Mouse (Mus musculus) embryonic facial prominence, embryonic 13.5 days (tissue): Measurements from ENCODE around the gene F7. TPM values are rescaled to one million over a fixed set of nuclear protein-coding genes. Genes with fewer than 3 reads are reported as not detected.

Experiments used
- ATAC-seq: fragments of 200-750 bp; cut with Nextera tagmentation; 2 replicates; pipeline ENCODE4 v1.8.0; 2017; ENCODE audit warnings: low read depth; ENCODE audit not compliant: insufficient number of reproducible peaks, insufficient read depth, low FRiP score, low TSS enrichment
- H3K27ac ChIP-seq: fragments of 300-500 bp; sonication (generic); 2 replicates; pipeline ENCODE4 v1.5.1; 2015; ENCODE audit warnings: moderate library complexity, mild to moderate bottlenecking, inconsistent platforms
- H3K27me3 ChIP-seq: fragments of 300-500 bp; sonication (generic); 2 replicates; pipeline ENCODE4 v1.6.1; 2015; ENCODE audit warnings: mild to moderate bottlenecking, inconsistent platforms
- H3K36me3 ChIP-seq: fragments of 300-500 bp; sonication (generic); 2 replicates; pipeline ENCODE4 v1.6.1; 2015; ENCODE audit warnings: mild to moderate bottlenecking, inconsistent platforms
- H3K4me1 ChIP-seq: fragments of 300-500 bp; sonication (generic); 2 replicates; pipeline ENCODE4 v1.6.1; 2015; ENCODE audit warnings: inconsistent platforms
- H3K4me2 ChIP-seq: fragments of 300-500 bp; sonication (generic); 2 replicates; pipeline ENCODE4 v1.6.1; 2015; ENCODE audit warnings: moderate library complexity, mild to moderate bottlenecking, inconsistent platforms
- H3K4me3 ChIP-seq: fragments of 300-500 bp; sonication (generic); 2 replicates; pipeline ENCODE4 v1.5.1; 2015; ENCODE audit warnings: mild to moderate bottlenecking, inconsistent platforms
- H3K9ac ChIP-seq: fragments of 300-500 bp; sonication (generic); 2 replicates; pipeline ENCODE4 v1.6.1; 2015; ENCODE audit warnings: mild to moderate bottlenecking, inconsistent platforms
- H3K9me3 ChIP-seq: fragments of 300-500 bp; sonication (generic); 2 replicates; pipeline ENCODE4 v1.6.1; 2016; ENCODE audit warnings: inconsistent platforms
- WGBS: fragments of 180-500 bp; shearing (Covaris S2); methylation state at CpG from one replicate; pipeline ENCODE4 v1.1.7; 2015; ENCODE audit warnings: mixed read lengths; 5-methylcytosine and 5-hydroxymethylcytosine counted together
- polyA plus RNA-seq: library from polyadenylated mRNA; unstranded; fragments of >200 nt; fragmentation: Nextera tagmentation; extraction: Ambion mirVana; gene quantifications from 2 replicates; pipeline ENCODE4 v1.2.1, GENCODE M21; 2015

Gene F7
- polyA plus RNA-seq, 1 experiment from 2014 or later: not detected

DNA sequence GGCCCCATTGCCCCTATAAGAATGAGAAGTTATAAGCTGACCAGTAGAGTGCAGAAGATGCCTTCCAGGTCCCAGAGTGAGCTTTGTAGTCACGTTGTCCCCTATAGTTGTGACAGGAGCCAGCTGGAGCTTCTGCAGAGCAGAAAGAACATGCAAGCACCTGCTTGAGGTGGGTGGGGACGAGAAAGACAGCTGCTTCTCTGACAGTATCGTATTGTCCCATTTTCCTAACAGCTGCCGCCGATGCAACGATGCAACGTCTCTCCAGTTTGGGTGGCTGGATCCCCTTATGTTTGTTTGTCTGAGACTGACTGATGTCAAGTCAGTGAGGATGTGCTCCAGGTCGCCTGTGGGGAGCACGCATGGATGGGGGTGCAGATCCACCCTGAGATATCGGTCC, 34.4 kb upstream of the F7 start:
- 81% methylated on average over 10 of the region's 10 CpGs for WGBS
- no peaks in the 10 kb centered on the region for H3K27me3 ChIP-seq
- ATAC-seq: no peak
- H3K4me2 ChIP-seq: no peak overlapping the region
- no peak overlapping the region for H3K4me3 ChIP-seq
- H3K9me3 ChIP-seq: no peaks in the 10 kb centered on the region
- peaks cover 6% of the 10 kb centered on the region; the same call in 1 of the 2 replicates for H3K36me3 ChIP-seq
- peaks cover 16% of the 10 kb centered on the region for H3K4me1 ChIP-seq
- no peak overlapping the region for H3K9ac ChIP-seq
- H3K27ac ChIP-seq: no peak overlapping the region

DNA sequence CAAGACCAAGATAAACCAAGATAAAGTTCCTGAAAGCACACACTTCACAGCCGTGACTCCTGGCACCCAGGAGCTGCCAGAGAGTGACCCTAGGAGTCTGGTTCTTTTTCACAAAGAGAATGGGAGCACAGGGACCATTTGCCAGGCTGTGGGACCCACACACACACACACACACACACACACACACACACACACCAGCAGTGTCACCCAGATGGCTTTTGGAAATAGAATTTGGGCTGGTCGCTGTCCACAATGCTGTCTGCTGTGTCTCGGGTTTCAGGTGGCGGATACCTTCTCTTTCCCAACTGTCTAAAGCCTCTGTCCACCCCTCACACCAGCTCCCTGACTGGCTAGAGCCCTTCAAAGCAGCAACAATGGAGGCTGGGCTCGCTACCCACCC, 31.4 kb upstream of the F7 start:
- WGBS: 81% methylated on average over 5 of the region's 5 CpGs

DNA sequence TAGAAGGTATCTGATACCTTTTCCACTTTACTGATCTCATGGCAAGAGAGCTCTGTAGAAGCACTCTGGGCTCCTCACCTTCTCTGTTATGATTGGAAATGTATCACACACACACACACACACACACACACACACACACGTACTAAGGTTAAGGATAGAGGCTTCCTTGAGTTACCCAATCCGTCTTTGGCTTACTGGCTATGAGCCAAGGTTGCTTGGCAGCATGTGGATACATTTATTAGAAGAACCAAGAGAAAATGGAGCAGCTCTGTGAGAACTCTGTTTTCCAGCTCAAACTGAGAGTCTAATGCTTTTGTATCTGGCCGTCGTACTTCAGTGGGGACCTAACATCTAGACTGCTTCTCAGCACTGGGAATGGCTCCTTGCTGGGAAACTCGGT, 30.4 kb upstream of the F7 start:
- no peak overlapping the region for H3K4me3 ChIP-seq
- no peaks in the 10 kb centered on the region for H3K27me3 ChIP-seq
- peaks cover 30% of the 10 kb centered on the region for H3K4me1 ChIP-seq
- peak overlapping the region; percentile 67 for H3K27ac ChIP-seq
- no peak overlapping the region for H3K9ac ChIP-seq
- no peaks in the 10 kb centered on the region for H3K9me3 ChIP-seq
- no peak for ATAC-seq
- H3K36me3 ChIP-seq: peaks cover 20% of the 10 kb centered on the region
- 47% methylated on average over 5 of the region's 5 CpGs for WGBS
- H3K4me2 ChIP-seq: no peak overlapping the region

More for the DNA sequence above, 31.4 kb upstream of the F7 start:
- Histone ChIP-seq H3K4me3 (no peak overlapping the region), H3K9me3 (no peaks in the 10 kb centered on the region), H3K4me1 (peaks cover 30% of the 10 kb centered on the region), H3K27me3 (no peaks in the 10 kb centered on the region), H3K36me3 (peaks cover 15% of the 10 kb centered on the region), H3K9ac (no peak overlapping the region), H3K4me2 (no peak overlapping the region), H3K27ac (no peak overlapping the region)
- ATAC-seq: no peak

DNA sequence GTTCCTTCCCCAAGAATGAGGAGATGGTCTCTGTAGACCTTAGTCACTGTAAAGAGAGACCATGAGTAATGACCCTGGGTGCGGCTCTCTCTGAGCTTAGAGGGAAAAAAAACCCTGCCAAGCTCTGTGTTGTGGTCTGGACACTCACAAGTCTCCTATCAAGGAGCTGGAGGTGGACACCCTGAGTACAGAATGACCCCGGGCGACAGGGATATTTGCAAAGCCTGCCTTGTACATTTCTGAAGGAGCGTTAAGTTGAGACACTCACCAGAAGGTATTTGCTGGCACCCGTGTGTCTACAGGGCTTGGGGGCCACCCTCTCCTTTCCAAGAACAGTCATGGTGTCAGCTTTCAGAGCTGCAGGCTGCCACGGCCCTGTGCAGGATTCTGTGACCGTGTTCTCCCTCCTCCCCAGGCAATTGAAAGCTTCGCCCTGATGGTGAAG, 29.0 kb upstream of the F7 start:
- Histone ChIP-seq H3K27me3 (no peaks in the 10 kb centered on the region), H3K36me3 (peaks cover 34% of the 10 kb centered on the region), H3K9me3 (no peaks in the 10 kb centered on the region), H3K27ac (peak overlapping the region; percentile 67), H3K4me2 (no peak overlapping the region), H3K4me3 (no peak overlapping the region), H3K4me1 (peaks cover 30% of the 10 kb centered on the region), H3K9ac (0 out of 2 replicates have a peak overlapping the region, but pooled peaks have one; percentile 40)
- ATAC-seq: no peak
- 26% methylated on average over 8 of the region's 8 CpGs for WGBS

DNA sequence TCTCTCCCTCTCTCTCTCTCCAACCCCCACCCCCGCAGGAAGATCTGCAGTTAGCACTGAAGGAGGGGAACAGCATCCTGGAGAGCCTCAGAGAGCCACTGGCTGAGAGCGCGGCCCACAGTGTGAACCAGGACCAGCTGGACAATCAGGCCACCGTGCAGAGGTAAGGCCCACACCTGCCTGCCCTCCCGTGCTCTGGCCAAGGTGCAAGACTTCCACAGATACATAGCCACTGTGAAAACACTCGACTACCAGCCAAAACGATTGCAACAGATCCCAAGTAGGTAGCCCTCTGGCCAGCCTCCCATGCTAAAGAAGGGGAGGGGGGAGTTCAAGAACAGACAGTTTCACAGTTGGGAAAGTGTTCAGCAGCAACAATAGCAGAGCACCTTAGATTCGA, 27.5 kb upstream of the F7 start:
- Histone ChIP-seq H3K4me3 (no peak overlapping the region), H3K27ac (no peak overlapping the region), H3K4me1 (peaks cover 30% of the 10 kb centered on the region), H3K9me3 (no peaks in the 10 kb centered on the region), H3K36me3 (peaks cover 48% of the 10 kb centered on the region), H3K27me3 (no peaks in the 10 kb centered on the region), H3K4me2 (no peak overlapping the region), H3K9ac (no peak overlapping the region)
- 79% methylated on average over 7 of the region's 8 CpGs for WGBS
- no peak for ATAC-seq

DNA sequence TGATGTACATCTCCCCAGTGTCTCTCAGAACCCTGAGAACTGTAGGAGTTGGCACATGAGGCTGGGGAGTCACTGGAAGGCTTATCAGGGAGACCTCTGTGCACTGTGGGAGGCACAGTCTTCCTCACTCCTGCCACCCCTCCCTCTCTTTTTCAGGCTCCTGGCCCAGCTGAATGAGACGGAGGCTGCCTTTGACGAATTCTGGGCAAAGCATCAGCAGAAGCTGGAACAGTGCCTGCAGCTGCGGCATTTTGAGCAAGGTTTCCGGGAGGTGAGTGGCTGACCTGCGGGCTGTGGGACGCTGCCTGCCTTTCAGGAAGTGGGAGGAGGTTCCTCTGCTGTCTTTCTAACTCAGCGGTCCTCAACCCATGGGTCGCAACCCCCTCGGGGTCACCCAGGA, 26.0 kb upstream of the F7 start:
- Histone ChIP-seq H3K9ac (no peak overlapping the region), H3K27me3 (no peaks in the 10 kb centered on the region), H3K9me3 (no peaks in the 10 kb centered on the region), H3K4me3 (no peak overlapping the region), H3K4me2 (no peak overlapping the region), H3K27ac (no peak overlapping the region), H3K36me3 (peaks cover 56% of the 10 kb centered on the region), H3K4me1 (peaks cover 30% of the 10 kb centered on the region)
- 82% methylated on average over 9 of the region's 9 CpGs for WGBS
- no peak for ATAC-seq

DNA sequence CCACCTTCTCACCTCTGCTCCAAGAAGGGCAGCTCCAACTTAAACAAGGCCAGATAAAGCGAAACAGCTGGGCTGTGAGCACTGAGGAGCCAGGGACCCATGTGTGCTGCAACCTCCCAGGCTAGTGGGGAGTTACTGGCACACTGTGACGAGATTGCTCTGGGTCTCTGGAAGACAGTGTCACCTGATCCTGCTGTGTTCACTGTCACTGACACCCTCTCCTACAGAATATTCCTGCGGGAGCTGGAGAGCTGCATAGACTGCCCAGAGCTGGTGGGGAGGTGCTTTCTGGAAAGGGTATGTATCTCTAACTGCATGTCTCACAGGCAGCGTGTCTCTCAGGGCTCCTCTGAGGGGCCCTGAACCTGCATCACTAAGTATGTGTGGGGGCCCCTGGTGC, 18.4 kb upstream of the F7 start:
- Histone ChIP-seq H3K27me3 (no peaks in the 10 kb centered on the region), H3K4me1 (no peaks in the 10 kb centered on the region), H3K4me3 (no peak overlapping the region), H3K9me3 (0 out of 2 replicates have a peak, but pooled peaks cover 8% of the 10 kb centered on the region), H3K9ac (no peak overlapping the region), H3K4me2 (no peak overlapping the region), H3K27ac (no peak overlapping the region), H3K36me3 (peaks cover 90% of the 10 kb centered on the region)
- WGBS: 56% methylated on average over 4 of the region's 4 CpGs
- no peak for ATAC-seq

DNA sequence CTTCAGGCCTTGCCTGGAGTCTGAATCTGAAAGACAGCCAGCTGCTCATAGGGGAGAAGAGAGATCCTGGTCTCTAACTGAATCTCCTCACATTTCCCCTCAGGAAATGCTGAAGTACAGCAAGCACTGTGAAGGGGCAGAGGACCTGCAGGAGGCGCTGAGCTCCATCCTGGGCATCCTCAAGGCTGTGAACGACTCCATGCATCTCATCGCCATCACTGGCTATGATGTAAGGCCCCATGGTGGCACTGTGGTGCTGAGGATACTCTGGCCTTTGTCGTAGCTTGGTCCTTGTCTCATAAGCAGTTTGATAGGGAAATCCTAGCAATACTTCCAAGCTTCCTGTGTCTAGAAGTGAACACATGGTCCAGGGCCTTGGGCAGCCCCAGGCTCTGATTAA, 15.5 kb upstream of the F7 start:
- H3K36me3 ChIP-seq: peaks cover 90% of the 10 kb centered on the region
- H3K4me1 ChIP-seq: no peaks in the 10 kb centered on the region
- H3K27ac ChIP-seq: no peak overlapping the region
- no peak overlapping the region for H3K4me2 ChIP-seq
- no peaks in the 10 kb centered on the region for H3K27me3 ChIP-seq
- 0 out of 2 replicates have a peak, but pooled peaks cover 8% of the 10 kb centered on the region for H3K9me3 ChIP-seq
- 64% methylated on average over 4 of the region's 4 CpGs for WGBS
- H3K4me3 ChIP-seq: no peak overlapping the region
- no peak overlapping the region for H3K9ac ChIP-seq
- ATAC-seq: no peak

DNA sequence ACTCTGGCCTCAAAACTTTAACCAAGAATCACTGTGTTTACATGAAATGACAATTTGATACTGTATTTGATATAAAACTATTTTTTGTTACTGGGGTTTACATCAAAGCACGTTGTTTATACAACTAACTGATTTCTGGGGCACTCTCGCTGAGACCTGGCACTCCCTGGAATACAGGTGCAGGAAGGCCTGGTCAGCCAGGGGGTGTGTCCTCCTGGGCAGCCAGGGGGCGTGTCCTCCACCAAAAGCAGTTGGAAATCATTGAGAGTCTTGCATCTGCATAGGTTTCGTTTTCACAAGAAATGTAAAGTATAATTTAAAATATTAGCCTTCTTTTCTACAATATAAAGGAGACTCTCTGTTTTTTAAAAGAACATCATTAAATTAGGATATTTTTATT, 6.3 kb upstream of the F7 start:
- H3K4me3 ChIP-seq: no peak overlapping the region
- H3K4me2 ChIP-seq: no peak overlapping the region
- no peak overlapping the region for H3K9ac ChIP-seq
- no peaks in the 10 kb centered on the region for H3K9me3 ChIP-seq
- 56% methylated on average over 4 of the region's 4 CpGs for WGBS
- H3K27ac ChIP-seq: no peak overlapping the region
- no peak for ATAC-seq
- H3K27me3 ChIP-seq: no peaks in the 10 kb centered on the region
- H3K36me3 ChIP-seq: peaks cover 40% of the 10 kb centered on the region
- H3K4me1 ChIP-seq: no peaks in the 10 kb centered on the region

DNA sequence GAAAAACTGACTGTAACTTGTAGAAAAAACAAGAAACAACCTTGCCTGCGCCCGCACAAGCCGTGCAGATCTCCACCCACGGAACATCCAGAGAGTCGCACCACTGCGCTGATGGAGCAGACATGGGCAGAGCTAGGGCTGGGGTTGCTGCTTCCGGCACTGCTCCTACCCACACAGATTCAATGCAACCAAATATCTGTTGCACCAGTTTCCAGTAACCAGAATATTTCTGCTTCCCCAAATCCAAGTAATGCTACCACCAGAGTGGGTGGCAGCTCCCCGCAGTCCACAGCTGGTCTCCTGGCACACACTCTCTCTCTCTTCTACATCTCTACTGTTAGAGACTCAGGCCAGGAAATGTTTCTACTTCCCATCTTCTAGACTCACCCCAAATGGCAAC, 4.0 kb upstream of the F7 start:
- no peak overlapping the region for H3K4me2 ChIP-seq
- peaks cover 26% of the 10 kb centered on the region for H3K36me3 ChIP-seq
- no peaks in the 10 kb centered on the region for H3K27me3 ChIP-seq
- H3K9ac ChIP-seq: no peak overlapping the region
- H3K4me1 ChIP-seq: no peaks in the 10 kb centered on the region
- no peaks in the 10 kb centered on the region for H3K9me3 ChIP-seq
- H3K27ac ChIP-seq: no peak overlapping the region
- 85% methylated on average over 8 of the region's 8 CpGs for WGBS
- no peak for ATAC-seq
- no peak overlapping the region for H3K4me3 ChIP-seq

DNA sequence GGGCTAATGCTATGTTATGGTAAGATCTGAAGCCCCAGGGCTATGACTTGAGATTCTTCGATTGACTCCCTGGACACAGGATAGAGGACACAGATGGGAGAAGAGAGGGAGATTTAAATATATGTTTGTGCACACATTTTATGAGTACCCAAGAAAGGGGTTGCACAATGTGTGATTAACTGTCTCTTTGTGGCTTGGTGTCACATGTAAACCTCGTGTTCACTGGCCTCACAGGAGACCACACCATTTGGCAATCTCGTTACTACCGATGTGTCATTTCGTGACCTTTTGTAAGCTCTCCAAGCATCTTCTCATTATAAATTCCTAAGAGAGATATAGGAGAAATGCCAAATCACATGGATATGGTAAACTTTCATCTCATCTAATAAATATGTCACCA, 1.8 kb downstream of the F7 start:
- Histone ChIP-seq H3K27me3 (no peaks in the 10 kb centered on the region), H3K27ac (no peak overlapping the region), H3K4me3 (no peak overlapping the region), H3K4me1 (0 out of 2 replicates have a peak, but pooled peaks cover 5% of the 10 kb centered on the region), H3K4me2 (no peak overlapping the region), H3K9ac (no peak overlapping the region), H3K9me3 (no peaks in the 10 kb centered on the region), H3K36me3 (no peaks in the 10 kb centered on the region)
- no peak for ATAC-seq
- 88% methylated on average over 5 of the region's 5 CpGs for WGBS

DNA sequence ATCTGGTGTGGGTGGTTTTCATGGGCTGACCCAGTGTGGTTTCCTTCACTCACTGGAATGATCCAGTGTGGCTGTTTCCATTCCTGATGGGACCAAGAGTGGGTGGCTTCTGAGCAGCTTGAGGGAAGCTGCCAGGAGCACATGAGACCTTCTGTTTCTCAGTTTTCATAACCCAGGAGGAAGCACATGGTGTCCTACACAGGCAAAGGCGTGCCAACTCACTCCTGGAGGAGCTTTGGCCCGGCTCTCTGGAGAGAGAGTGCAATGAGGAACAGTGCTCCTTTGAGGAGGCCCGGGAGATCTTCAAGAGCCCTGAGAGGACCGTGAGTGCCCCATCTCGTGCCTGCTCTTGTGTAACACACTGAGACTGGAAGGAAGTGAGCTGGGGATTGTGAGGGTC, 2.6 kb downstream of the F7 start:
- 69% methylated on average over 5 of the region's 5 CpGs for WGBS
- H3K4me1 ChIP-seq: 0 out of 2 replicates have a peak, but pooled peaks cover 5% of the 10 kb centered on the region
- H3K36me3 ChIP-seq: no peaks in the 10 kb centered on the region
- no peaks in the 10 kb centered on the region for H3K27me3 ChIP-seq
- no peak overlapping the region for H3K9ac ChIP-seq
- H3K9me3 ChIP-seq: no peaks in the 10 kb centered on the region
- ATAC-seq: no peak
- no peak overlapping the region for H3K27ac ChIP-seq
- H3K4me2 ChIP-seq: no peak overlapping the region
- no peak overlapping the region for H3K4me3 ChIP-seq
